Mouse (Mus musculus) forebrain, embryonic 16.5 days (tissue): ENCODE data around the gene Rara. TPM values are rescaled to one million over a fixed set of nuclear protein-coding genes. Genes with fewer than 3 reads are reported as not detected.

Experiments used
- ATAC-seq: fragments of 200-750 bp; cut with Nextera tagmentation; 2 replicates; pipeline ENCODE4 v1.8.0; 2017; ENCODE audit warnings: mild to moderate bottlenecking, moderate library complexity
- H3K27ac ChIP-seq: fragments of 300-500 bp; sonication (generic); 2 replicates; pipeline ENCODE4 v1.5.1; 2014; ENCODE audit warnings: low read length, control low read depth
- H3K27me3 ChIP-seq: fragments of 300-500 bp; sonication (generic); replicated peaks from 2 replicates; pipeline ENCODE4 v1.6.1; 2014; ENCODE audit warnings: low read length; ENCODE audit not compliant: control insufficient read depth, insufficient read depth
- H3K36me3 ChIP-seq: fragments of 300-500 bp; sonication (generic); 2 replicates; pipeline ENCODE4 v1.6.1; 2014; ENCODE audit not compliant: control insufficient read depth, insufficient read depth
- H3K4me1 ChIP-seq: fragments of 300-500 bp; sonication (generic); replicated peaks from 2 replicates; pipeline ENCODE4 v1.6.1; 2014; ENCODE audit warnings: low read length; ENCODE audit not compliant: control insufficient read depth, insufficient read depth
- H3K4me2 ChIP-seq: fragments of 300-500 bp; sonication (generic); 2 replicates; pipeline ENCODE4 v1.6.1; 2014; ENCODE audit warnings: mild to moderate bottlenecking, low read length, control low read depth
- H3K4me3 ChIP-seq: fragments of 300-500 bp; sonication (generic); replicated peaks from 2 replicates; pipeline ENCODE4 v1.5.1; 2014; ENCODE audit warnings: mild to moderate bottlenecking, low read length, control low read depth
- H3K9ac ChIP-seq: fragments of 300-500 bp; sonication (generic); replicated peaks from 2 replicates; pipeline ENCODE4 v1.6.1; 2014; ENCODE audit warnings: low read depth, low read length, control low read depth
- H3K9me3 ChIP-seq: fragments of 300-500 bp; sonication (generic); 2 replicates; pipeline ENCODE4 v1.6.1; 2016; ENCODE audit warnings: low read length; ENCODE audit not compliant: control insufficient read depth
- WGBS: fragments of 180-500 bp; shearing (Covaris S2); extraction: QIAGEN DNeasy Blood & Tissue Kit; methylation state at CpG from one replicate; pipeline ENCODE4 v1.1.7; 2014; 5-methylcytosine and 5-hydroxymethylcytosine counted together
- polyA plus RNA-seq: library from polyadenylated mRNA; unstranded; fragments of >200 nt; fragmentation: Nextera tagmentation; extraction: Ambion mirVana; gene quantifications from 2 replicates; pipeline ENCODE4 v1.2.1, GENCODE M21; 2015

The Rara gene
- polyA plus RNA-seq, 1 experiment from 2014 or later, result 9.5 TPM

DNA sequence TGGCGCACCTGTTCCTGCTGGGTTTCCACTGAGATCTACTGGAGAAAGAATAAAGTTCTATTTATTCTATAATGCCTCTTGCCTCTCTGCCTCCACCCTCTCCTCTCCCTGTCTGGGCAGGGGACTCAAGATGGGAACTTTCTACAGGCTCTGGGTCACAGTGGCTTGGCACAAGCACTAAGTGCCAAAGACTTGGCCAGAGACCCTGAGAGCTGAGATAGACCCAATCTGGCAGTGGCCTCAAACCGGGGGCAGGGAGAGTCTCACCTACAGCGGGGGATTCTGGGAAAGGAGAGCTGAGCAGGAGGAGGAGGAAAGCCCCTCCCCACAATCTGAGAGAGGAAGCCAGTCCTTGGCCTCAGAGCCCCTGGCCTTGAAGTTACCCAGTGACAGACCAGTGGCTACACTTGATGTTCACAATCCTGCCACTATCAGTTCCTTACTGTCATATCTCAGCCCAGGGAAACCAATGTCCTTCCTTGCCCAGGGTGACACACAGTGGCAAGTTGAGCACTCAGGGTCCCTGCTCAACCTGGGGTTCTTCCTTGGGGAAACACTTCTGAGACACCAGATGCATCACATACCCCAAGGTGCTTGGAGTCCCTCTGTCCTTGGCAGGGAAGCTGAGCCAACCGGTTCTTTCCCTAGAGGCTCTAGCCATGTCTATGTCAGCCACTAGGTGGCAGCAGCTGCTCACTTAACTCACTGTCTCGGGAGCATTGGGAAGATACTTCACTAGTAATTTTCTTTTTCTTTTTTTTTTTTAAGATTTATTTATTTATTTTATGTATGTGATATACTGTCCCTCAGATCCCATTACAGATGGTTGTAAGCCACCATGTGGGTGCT is 47.5 kb downstream of the Rara start:
- Histone ChIP-seq H3K4me3 (no peak overlapping the region), H3K27ac (no peak overlapping the region), H3K4me1 (peaks cover 18% of the 10 kb centered on the region), H3K9me3 (no peaks in the 10 kb centered on the region), H3K27me3 (no peaks in the 10 kb centered on the region), H3K4me2 (no peak overlapping the region), H3K9ac (no peak overlapping the region), H3K36me3 (no peaks in the 10 kb centered on the region)
- 51% methylated on average over 5 of the region's 5 CpGs for WGBS
- peak; percentile 42; the same call in 1 of the 2 replicates for ATAC-seq

DNA sequence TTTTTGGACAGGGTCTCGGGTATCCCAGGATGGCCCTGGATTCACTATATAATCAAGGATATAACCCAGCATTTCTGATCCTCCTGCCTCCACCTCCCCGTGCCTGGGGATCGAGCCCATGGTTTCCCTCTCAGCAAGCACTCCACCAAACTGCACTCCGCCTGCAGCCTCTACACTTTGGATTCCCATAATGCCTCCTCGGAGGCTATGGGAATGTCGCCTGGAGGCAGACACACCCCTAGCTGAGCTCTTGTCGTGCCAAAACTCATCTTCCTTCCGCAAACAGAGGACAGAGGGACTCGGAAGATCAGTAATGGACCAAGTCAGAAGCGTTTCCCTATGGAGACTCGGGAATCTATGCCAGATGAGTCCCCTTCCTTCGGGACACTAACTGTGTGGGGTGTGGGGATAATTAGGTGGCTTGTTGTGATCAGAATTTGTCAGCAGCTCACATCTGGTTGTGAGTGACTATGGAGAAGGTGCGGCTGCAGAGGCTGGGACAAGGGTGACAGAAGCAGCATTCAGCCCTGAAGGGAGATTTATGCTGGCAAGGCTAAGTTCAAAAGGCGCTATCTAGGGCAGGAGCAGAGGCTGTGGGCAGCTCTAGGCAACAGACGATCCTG is 51.0 kb downstream of the Rara start:
- peaks cover 8% of the 10 kb centered on the region for H3K4me1 ChIP-seq
- H3K4me3 ChIP-seq, result no peak overlapping the region
- 73% methylated on average over 15 of the region's 15 CpGs for WGBS
- no peak overlapping the region for H3K27ac ChIP-seq
- no peak overlapping the region for H3K4me2 ChIP-seq
- no peak for ATAC-seq
- no peaks in the 10 kb centered on the region for H3K9me3 ChIP-seq
- no peak overlapping the region for H3K9ac ChIP-seq
- H3K27me3 ChIP-seq, result peaks cover 4% of the 10 kb centered on the region
- H3K36me3 ChIP-seq, result no peaks in the 10 kb centered on the region

DNA sequence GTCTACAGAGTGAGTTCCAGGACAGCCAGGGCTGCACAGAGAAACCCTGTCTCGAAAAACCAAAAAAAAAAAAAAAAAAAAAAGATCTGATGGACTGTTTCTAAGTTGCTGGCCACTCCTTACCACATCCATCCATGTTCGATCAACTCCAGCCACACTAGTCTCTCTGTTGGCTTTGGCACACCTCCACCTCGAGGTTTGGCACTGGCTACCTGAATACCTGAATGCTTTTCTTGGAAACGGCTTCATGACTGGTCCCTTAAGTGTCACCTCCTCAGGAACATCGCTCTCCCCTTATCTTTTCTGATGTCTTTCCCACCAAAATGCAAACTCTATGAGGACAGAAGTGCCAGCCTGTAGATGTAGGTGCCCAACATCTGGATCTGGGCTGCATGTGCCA is 51.7 kb downstream of the Rara start:
- no peaks in the 10 kb centered on the region for H3K36me3 ChIP-seq
- no peaks in the 10 kb centered on the region for H3K9me3 ChIP-seq
- H3K4me2 ChIP-seq, result no peak overlapping the region
- H3K27me3 ChIP-seq, result peaks cover 4% of the 10 kb centered on the region
- H3K4me3 ChIP-seq, result no peak overlapping the region
- 91% methylated on average over 4 of the region's 5 CpGs for WGBS
- no peak for ATAC-seq
- H3K4me1 ChIP-seq, result peaks cover 8% of the 10 kb centered on the region
- H3K27ac ChIP-seq, result no peak overlapping the region
- no peak overlapping the region for H3K9ac ChIP-seq

DNA sequence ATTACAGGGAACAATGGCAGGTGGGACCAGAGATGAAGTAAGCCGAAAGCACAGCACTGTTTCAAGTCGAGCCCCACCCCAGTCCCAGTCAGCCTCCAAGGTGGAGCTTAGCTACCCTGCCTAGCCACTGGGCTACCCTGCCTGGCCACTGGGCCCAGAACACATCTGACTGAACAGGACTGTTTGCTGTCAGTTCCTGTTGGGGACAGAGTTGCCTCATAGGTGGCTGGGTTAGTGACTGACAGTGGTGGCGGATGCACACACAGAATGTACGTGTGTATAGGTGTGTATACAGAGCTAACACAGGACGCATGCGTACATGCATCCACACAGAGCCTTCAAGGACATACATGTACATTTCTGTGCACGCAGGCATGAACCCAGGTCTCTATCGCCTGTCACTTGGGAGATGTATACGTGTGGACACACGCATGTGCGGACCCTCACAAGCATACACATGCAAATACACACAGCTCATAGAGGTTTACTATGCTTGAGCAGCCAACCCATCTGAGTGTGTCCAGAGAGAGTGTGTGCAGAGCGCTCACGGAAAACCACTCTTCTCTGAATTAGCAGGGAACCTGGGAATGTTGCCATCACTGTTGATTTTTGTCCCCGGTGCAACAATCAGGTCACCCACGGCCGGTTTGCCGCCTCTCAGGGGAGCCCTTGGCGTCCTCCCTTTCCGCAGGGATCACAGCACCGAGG is 53.8 kb downstream of the Rara start:
- Histone ChIP-seq H3K4me2 (peak overlapping the region; percentile 74), H3K4me3 (peak overlapping the region; percentile 60), H3K9me3 (no peaks in the 10 kb centered on the region), H3K27me3 (peaks cover 4% of the 10 kb centered on the region), H3K9ac (peak overlapping the region; percentile 66), H3K36me3 (no peaks in the 10 kb centered on the region), H3K4me1 (peaks cover 8% of the 10 kb centered on the region), H3K27ac (peak overlapping the region; percentile 81)
- WGBS, result 35% methylated on average over 20 of the region's 20 CpGs
- peak; percentile 26; the same call in 1 of the 2 replicates for ATAC-seq

DNA sequence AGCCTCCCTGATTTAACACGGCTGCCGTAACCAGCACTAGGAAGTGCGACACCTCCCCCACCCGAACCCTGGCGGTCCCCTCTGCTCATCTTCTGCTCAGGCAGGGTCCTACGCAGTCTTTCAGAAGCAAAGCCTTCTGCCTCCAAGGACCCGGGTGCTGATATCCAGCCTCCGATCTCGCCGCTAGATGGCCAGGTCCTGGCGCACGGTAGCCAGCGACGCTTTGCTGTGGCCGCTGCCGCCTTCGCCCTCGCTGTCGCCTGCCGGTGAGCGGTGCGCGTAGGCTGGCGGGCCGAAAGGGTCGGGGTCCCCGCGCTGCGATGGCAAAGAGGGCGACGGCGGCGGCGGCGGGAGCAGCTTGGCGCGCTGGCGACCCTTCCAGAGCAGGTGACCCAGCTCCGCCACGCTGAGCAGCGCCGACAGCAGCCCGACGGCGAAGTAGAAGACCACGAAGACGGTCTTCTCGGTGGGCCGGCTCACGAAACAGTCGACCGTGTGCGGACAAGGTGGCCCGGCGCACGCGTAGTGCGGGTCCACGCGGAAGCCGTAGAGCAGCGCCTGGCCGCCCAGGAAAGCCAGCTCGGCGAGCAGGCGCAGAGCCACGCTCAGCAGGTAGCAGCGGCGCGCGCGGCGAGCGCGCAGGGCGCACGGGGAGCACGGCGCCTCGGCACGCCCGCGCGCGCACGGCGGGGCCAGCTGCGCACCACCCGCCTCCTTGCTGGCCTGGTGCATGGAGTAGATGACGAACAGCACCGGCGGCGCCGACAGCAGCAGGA is 54.6 kb downstream of the Rara start:
- ATAC-seq, result peak; percentile 83
- WGBS, result under 1% methylated on average over 82 of the region's 94 CpGs
- peak overlapping the region; percentile 60 for H3K4me3 ChIP-seq

DNA sequence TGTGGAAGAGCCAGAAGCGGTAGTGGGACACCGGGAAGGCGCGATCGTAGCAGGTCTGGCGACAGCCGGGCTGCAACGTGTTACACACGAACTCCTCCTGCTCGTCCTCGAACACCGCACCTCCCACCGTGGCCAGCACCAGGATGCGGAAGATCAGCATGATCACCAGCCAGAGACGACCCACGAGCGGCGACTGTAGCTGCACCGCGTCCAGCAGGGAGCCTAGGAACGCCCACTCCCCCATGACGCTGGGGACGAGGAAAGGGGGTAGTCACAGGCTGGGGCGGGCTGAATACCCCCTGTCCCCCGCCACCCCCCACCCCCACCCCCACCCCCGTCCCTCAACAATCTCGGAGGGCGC is 55.1 kb downstream of the Rara start, which contains the start of gene Gjd3:
Gjd3 (minus strand) TSS at position 244 of the 361 bp plus-strand sequence.
- peak within 1 kb of the TSS; percentile 60 for H3K4me3 ChIP-seq
- H3K36me3 ChIP-seq, result no peaks in the 10 kb centered on the region
- 2% methylated on average over 28 of the region's 28 CpGs for WGBS
- no peak for ATAC-seq
- peak within 1 kb of the TSS; percentile 66 for H3K9ac ChIP-seq
- H3K27me3 ChIP-seq, result peaks cover 4% of the 10 kb centered on the region
- no peaks in the 10 kb centered on the region for H3K9me3 ChIP-seq
- peak within 1 kb of the TSS; percentile 74 for H3K4me2 ChIP-seq
- peak within 1 kb of the TSS; percentile 81 for H3K27ac ChIP-seq
- peaks cover 8% of the 10 kb centered on the region for H3K4me1 ChIP-seq

More for the DNA sequence above, 54.6 kb downstream of the Rara start:
- H3K9me3 ChIP-seq, result no peaks in the 10 kb centered on the region
- H3K27me3 ChIP-seq, result peaks cover 4% of the 10 kb centered on the region
- H3K9ac ChIP-seq, result peak overlapping the region; percentile 66
- H3K36me3 ChIP-seq, result no peaks in the 10 kb centered on the region
- peaks cover 8% of the 10 kb centered on the region for H3K4me1 ChIP-seq
- H3K4me2 ChIP-seq, result peak overlapping the region; percentile 74
- peak overlapping the region; percentile 81 for H3K27ac ChIP-seq

DNA sequence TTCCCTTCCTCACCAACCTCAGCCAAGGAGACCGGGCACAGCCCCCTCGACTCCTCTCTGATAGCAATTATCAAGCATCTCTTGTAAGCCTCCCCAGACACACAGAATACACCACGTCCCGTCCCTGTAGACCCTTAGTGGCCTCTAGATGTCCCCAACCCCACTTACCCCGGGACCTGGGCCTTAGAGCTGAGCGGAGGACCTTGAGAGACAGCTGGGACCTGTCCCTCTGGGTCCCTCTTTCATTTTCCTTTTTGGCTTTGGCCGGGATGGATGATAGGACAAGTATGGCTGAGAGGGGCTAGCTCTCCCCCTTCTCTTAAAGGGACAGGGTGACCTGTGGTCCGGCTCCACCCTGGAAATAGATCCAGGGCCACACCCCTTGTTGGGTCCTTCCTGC is 55.9 kb downstream of the Rara start:
- Histone ChIP-seq H3K9ac (no peak overlapping the region), H3K4me3 (no peak overlapping the region), H3K27me3 (peaks cover 4% of the 10 kb centered on the region), H3K4me1 (peaks cover 8% of the 10 kb centered on the region), H3K36me3 (no peaks in the 10 kb centered on the region), H3K27ac (no peak overlapping the region), H3K9me3 (no peaks in the 10 kb centered on the region), H3K4me2 (no peak overlapping the region)
- WGBS, result 47% methylated on average over 8 of the region's 8 CpGs
- no peak for ATAC-seq

DNA sequence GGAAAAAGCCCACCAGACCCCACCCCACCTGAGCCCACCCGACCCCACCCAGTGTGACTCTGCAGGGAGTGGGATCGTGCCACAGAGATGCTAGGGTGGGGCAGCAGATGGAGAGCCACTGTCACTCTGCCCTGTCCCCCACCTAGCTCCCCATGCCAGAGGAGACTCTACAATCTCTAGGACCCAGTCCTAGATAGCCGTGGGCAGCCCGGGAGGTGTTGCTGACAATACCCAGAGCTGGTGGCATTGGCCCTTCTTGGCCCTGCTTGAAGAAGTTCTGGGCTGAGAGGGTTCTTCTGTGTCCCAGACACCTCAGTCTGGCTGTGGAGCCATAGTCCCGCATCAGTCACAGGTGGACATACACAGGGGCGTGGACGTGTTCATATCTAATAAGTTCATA is 57.9 kb downstream of the Rara start:
- WGBS, result 95% methylated on average over 7 of the region's 7 CpGs
- Histone ChIP-seq H3K9ac (no peak overlapping the region), H3K4me1 (peaks cover 8% of the 10 kb centered on the region), H3K4me2 (no peak overlapping the region), H3K27me3 (peaks cover 4% of the 10 kb centered on the region), H3K27ac (no peak overlapping the region), H3K36me3 (no peaks in the 10 kb centered on the region), H3K9me3 (no peaks in the 10 kb centered on the region), H3K4me3 (no peak overlapping the region)
- no peak for ATAC-seq
